Comparison of ENCODE assay signal across 8 mouse cellular contexts in the genomic region with DNA sequence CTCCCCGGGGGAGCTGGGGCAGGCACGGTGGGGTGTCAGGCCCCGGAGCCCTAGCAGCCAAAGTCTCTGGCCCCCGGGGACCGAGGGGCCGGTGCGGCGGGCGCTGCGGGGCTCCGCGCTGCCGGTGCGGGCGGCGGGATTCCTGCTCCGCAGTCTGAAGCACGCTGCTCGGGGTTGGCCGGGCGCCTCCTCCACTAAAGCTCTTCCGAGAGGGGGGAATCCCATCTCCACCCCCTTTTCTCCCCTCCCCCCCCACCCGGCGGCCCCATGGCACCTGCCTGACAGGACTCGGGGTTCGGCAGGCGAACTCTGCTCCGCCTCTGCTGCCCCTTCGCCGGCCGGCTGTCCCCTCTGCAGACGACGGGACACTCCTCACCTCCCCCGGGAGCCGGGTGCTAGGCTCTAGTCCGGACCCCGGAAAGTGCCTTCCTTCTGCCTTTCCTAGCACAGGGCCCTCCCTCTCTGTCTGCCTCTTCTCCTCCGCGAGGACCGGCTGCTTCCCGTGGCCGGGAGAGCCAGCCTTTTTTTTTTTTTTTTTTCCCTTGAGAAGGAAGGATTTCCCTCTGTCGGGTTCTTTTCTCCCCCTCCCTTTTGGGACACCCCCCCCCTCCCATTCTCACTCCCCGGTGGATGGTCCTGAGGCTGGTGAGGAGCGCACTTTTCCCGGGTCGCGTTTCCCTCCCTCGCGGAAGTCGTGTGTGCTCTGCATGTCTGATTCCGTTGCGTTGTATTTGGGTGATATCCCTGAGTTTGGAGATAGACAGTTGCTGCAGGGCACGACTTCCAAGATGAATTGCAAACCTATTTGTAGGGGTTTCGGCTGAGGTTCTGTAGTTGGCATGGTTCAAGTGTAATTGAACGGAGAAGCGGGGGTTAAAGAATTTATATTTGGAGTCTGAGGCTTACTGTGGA. TPM values are rescaled to one million over a fixed set of nuclear protein-coding genes. Genes with fewer than 3 reads are reported as not detected.
DNase-seq lines count a peak whose midpoint lies in the region; ATAC-seq and TF ChIP-seq lines count a peak whose summit lies in the region.

No protein-coding gene starts in this region.

- DNase-seq in CD8-positive naive resting alpha-beta T cell, adult 2 months (ENCODE audit: low read depth in 2 of 2, low spot score in 2 of 2): peak; percentile 15 to 22
- peak; percentile 76 for DNase-seq in brain, embryonic 14.5 days (ENCODE audit: low read depth)
- DNase-seq in heart, postnatal 14 days: peak; percentile 50 to 57
- peak; percentile 24 to 30 for DNase-seq in layer of hippocampus, adult 2 months (ENCODE audit: low spot score in 2 of 2)
- peak; percentile 60 for DNase-seq in lung, embryonic 14.5 days
- DNase-seq in ovary, postnatal 10 days (ENCODE audit: low spot score): peak; percentile 30
- DNase-seq in thymus, postnatal 10 days (ENCODE audit: low spot score in 2 of 2): peak; percentile 27 to 39

- intact Hi-C loops in heart, postnatal 14 days (cut with DNase I): loop anchor here (10.0 kb wide), 1 partner anchor 518 kb away; the partner anchor contains the start of gene Mpp5

- peak; percentile 36 for ATAC-seq in forebrain, embryonic 13.5 days
- peak; percentile 9; the same call in 1 of the 2 replicates for ATAC-seq in lung, embryonic 14.5 days (ENCODE audit: insufficient read depth)

- no peaks in the 10 kb centered on the region for H3K27me3 ChIP-seq in forebrain, embryonic 13.5 days
- no peaks in the 10 kb centered on the region for H3K27me3 ChIP-seq in lung, embryonic 14.5 days (ENCODE audit: insufficient read depth, low read length)

- WGBS in forebrain, embryonic 13.5 days: 1% methylated on average over 34 of the region's 57 CpGs
- under 1% methylated on average over 54 of the region's 57 CpGs for WGBS in lung, embryonic 14.5 days

- H3K4me1 ChIP-seq in forebrain, embryonic 13.5 days: peaks cover 11% of the 10 kb centered on the region
- no peaks in the 10 kb centered on the region for H3K4me1 ChIP-seq in lung, embryonic 14.5 days (ENCODE audit: insufficient read depth)

- peak overlapping the region; percentile 97 for H3K4me3 ChIP-seq in forebrain, embryonic 13.5 days
- H3K4me3 ChIP-seq in layer of hippocampus, adult 2 months: peak overlapping the region; percentile 73
- H3K4me3 ChIP-seq in lung, embryonic 14.5 days (ENCODE audit: low read depth, low read length): peak overlapping the region; percentile 88

- H3K4me2 ChIP-seq in forebrain, embryonic 13.5 days: peak overlapping the region; percentile 77
- peak overlapping the region; percentile 76 for H3K4me2 ChIP-seq in lung, embryonic 14.5 days

- no peak for TF ChIP-seq CTCF in brain, embryonic 14.5 days (IDR thresholded peaks at IDR 0.05; ENCODE audit: borderline replicate concordance, extremely low read depth, insufficient read depth, insufficient read length)
- TF ChIP-seq CTCF in layer of hippocampus, adult 2 months (conservative IDR thresholded peaks at IDR 0.05): no peak
- TF ChIP-seq CTCF in lung, embryonic 14.5 days (IDR thresholded peaks at IDR 0.05; ENCODE audit: low read depth): no peak

- peak overlapping the region; percentile 93 for H3K9ac ChIP-seq in forebrain, embryonic 13.5 days
- H3K9ac ChIP-seq in lung, embryonic 14.5 days: peak overlapping the region; percentile 80

- H3K27ac ChIP-seq in forebrain, embryonic 13.5 days: peak overlapping the region; percentile 98
- peak overlapping the region; percentile 99 for H3K27ac ChIP-seq in layer of hippocampus, adult 2 months
- H3K27ac ChIP-seq in lung, embryonic 14.5 days (ENCODE audit: low read depth): peak overlapping the region; percentile 99; the same call in 1 of the 2 replicates

- 0 out of 2 replicates have a peak, but pooled peaks have one; percentile 23 for TF ChIP-seq POLR2A in brain, embryonic 14.5 days (IDR thresholded peaks at IDR 0.05; ENCODE audit: borderline replicate concordance, extremely low read depth, insufficient read depth, insufficient read length, poor library complexity, severe bottlenecking)

- H3K9me3 ChIP-seq in forebrain, embryonic 13.5 days (replicated peaks): no peaks in the 10 kb centered on the region
- no peaks in the 10 kb centered on the region for H3K9me3 ChIP-seq in lung, embryonic 14.5 days (ENCODE audit: low read depth, low read length)

- no peaks in the 10 kb centered on the region for H3K36me3 ChIP-seq in forebrain, embryonic 13.5 days (ENCODE audit: poor library complexity, severe bottlenecking)
- no peaks in the 10 kb centered on the region for H3K36me3 ChIP-seq in lung, embryonic 14.5 days (ENCODE audit: insufficient read depth)

RNA-seq across cellular contexts. Expression of gene Gphn, which starts 1.1 kb away (rescaled TPM):
- 41.6 and 49.9 TPM in 2 replicates for polyA plus RNA-seq in brain, embryonic 14.5 days (2012; rRNA removed)
- 21.5 and 26.9 TPM in 2 replicates for polyA plus RNA-seq in forebrain, embryonic 13.5 days (2015; fragmentation: Nextera tagmentation; extraction: Ambion mirVana)
- total RNA-seq in heart, postnatal 14 days (2021): 10 to 100 TPM; 22.8 TPM
- total RNA-seq in layer of hippocampus, adult 2 months (2021): 10 to 100 TPM; 66.2 to 71.3 TPM
- polyA plus RNA-seq in lung, embryonic 14.5 days (2014; fragmentation: Nextera tagmentation; extraction: Ambion mirVana): 16.6 and 18.1 TPM in 2 replicates

RNA-seq across cellular contexts. Expression of gene Gm6657, which starts 33.2 kb away (rescaled TPM):
- not detected in 2 replicates for polyA plus RNA-seq in brain, embryonic 14.5 days (2012; rRNA removed)
- polyA plus RNA-seq in forebrain, embryonic 13.5 days (2015; fragmentation: Nextera tagmentation; extraction: Ambion mirVana): not detected in 2 replicates
- not detected for total RNA-seq in heart, postnatal 14 days (2021)
- total RNA-seq in layer of hippocampus, adult 2 months (2021): not detected
- polyA plus RNA-seq in lung, embryonic 14.5 days (2014; fragmentation: Nextera tagmentation; extraction: Ambion mirVana): not detected in 2 replicates

Comparison
In these comparisons a context has a peak if more than half of its experiments do, and no peak if none do; other contexts are left out.
1. Peak in every context shown above with its lines: DNase-seq, ATAC-seq, H3K4me3 ChIP-seq and H3K27ac ChIP-seq.
2. DNase-seq: peak in every context shown above with its lines; median percentile 76 in brain, embryonic 14.5 days; 60 in lung, embryonic 14.5 days; 54 in heart, postnatal 14 days; 33 in thymus, postnatal 10 days; 30 in ovary, postnatal 10 days; 27 in layer of hippocampus, adult 2 months; 18 in CD8-positive naive resting alpha-beta T cell, adult 2 months.